Mouse (Mus musculus): ENCODE results near the gene Ung. TPM values are rescaled to one million over a fixed set of nuclear protein-coding genes. Genes with fewer than 3 reads are reported as not detected.

Ung gene
- 37.6 and 37.9 TPM in 2 replicates for polyA plus RNA-seq (2014; fragmentation: Nextera tagmentation; extraction: Ambion mirVana)

DNA sequence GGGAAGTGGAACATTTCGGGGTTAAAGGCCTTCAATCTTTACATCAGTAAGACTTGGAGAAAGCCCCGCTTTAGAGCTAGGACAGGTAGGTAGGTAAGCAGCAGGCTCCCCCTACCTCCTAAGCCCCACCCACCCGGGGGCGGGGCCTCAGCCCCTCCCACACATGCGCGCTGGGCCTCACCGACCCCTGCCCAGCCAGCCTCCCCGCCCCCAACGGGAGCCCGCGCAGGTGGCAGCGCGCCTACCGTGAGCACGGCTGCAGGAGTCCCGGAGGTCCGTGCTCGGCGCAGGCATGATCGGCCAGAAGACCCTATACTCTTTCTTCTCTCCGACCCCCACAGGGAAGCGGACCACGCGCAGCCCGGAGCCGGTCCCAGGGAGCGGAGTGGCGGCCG is at the start of gene Ung:
TSS of gene Ung (plus strand) at position 176 of the 395 bp plus-strand sequence.
- no peaks in the 10 kb centered on the region for H3K4me1 ChIP-seq (ENCODE audit: control insufficient read depth, insufficient read depth, low read length)
- no peaks in the 10 kb centered on the region for H3K36me3 ChIP-seq (replicated peaks; ENCODE audit: control insufficient read depth, insufficient read depth, low read depth, low read length)
- H3K9me3 ChIP-seq (replicated peaks; ENCODE audit: control insufficient read depth, low read length): no peaks in the 10 kb centered on the region
- ATAC-seq (replicated peaks; ENCODE audit: insufficient number of reproducible peaks, low FRiP score, low TSS enrichment, low read depth) (peak; percentile 29), DNase-seq (ENCODE audit: low spot score) (peak; percentile 84)
- no peaks in the 10 kb centered on the region for H3K27me3 ChIP-seq (ENCODE audit: control insufficient read depth, insufficient read depth, low read length)
- peak within 1 kb of the TSS; percentile 69 for H3K4me3 ChIP-seq (ENCODE audit: low read depth, low read length)
- 1% methylated on average over 27 of the region's 29 CpGs for WGBS
- no peak within 1 kb of the TSS; the same call in 1 of the 2 replicates for H3K27ac ChIP-seq (replicated peaks; ENCODE audit: low read depth, low read length)
- peak within 1 kb of the TSS; percentile 91 for H3K4me2 ChIP-seq (ENCODE audit: low read depth, low read length)
- H3K9ac ChIP-seq (replicated peaks; ENCODE audit: low read length): peak within 1 kb of the TSS; percentile 60

- H3K36me3 ChIP-seq (replicated peaks; ENCODE audit: control insufficient read depth, insufficient read depth, low read depth, low read length): no peaks in the 10 kb centered on the region
- no peaks in the 10 kb centered on the region for H3K9me3 ChIP-seq (replicated peaks; ENCODE audit: control insufficient read depth, low read length)
- no peak overlapping the region for H3K4me2 ChIP-seq (ENCODE audit: low read depth, low read length)
- no peak overlapping the region for H3K4me3 ChIP-seq (ENCODE audit: low read depth, low read length)
- no peaks in the 10 kb centered on the region for H3K27me3 ChIP-seq (ENCODE audit: control insufficient read depth, insufficient read depth, low read length)
- DNase-seq (ENCODE audit: low spot score) (no peak), ATAC-seq (replicated peaks; ENCODE audit: insufficient number of reproducible peaks, low FRiP score, low TSS enrichment, low read depth) (no peak)
- H3K27ac ChIP-seq (replicated peaks; ENCODE audit: low read depth, low read length): no peak overlapping the region
- no peaks in the 10 kb centered on the region for H3K4me1 ChIP-seq (ENCODE audit: control insufficient read depth, insufficient read depth, low read length)
- WGBS: 79% methylated on average over 14 of the region's 14 CpGs
- H3K9ac ChIP-seq (replicated peaks; ENCODE audit: low read length): no peak overlapping the region
Observed at GRCm38 (mm10) chr5:114085501-114085900, 44.7 kb upstream of the Ung start.

- Histone ChIP-seq H3K27ac (replicated peaks; ENCODE audit: low read depth, low read length) (no peak overlapping the region), H3K4me1 (ENCODE audit: control insufficient read depth, insufficient read depth, low read length) (no peaks in the 10 kb centered on the region), H3K27me3 (ENCODE audit: control insufficient read depth, insufficient read depth, low read length) (no peaks in the 10 kb centered on the region; the same call in 1 of the 2 replicates), H3K36me3 (replicated peaks; ENCODE audit: control insufficient read depth, insufficient read depth, low read depth, low read length) (no peaks in the 10 kb centered on the region), H3K9me3 (replicated peaks; ENCODE audit: control insufficient read depth, low read length) (no peaks in the 10 kb centered on the region), H3K4me2 (ENCODE audit: low read depth, low read length) (no peak overlapping the region), H3K9ac (replicated peaks; ENCODE audit: low read length) (no peak overlapping the region), H3K4me3 (ENCODE audit: low read depth, low read length) (no peak overlapping the region)
- ATAC-seq (replicated peaks; ENCODE audit: insufficient number of reproducible peaks, low FRiP score, low TSS enrichment, low read depth): no peak
- DNase-seq (ENCODE audit: low spot score): no peak
- 72% methylated on average over 12 of the region's 12 CpGs for WGBS
Observed at GRCm38 (mm10) chr5:114087875-114088480, 42.2 kb upstream of the Ung start.

GRCm38 (mm10) chr5:114090421-114091013 is 39.7 kb upstream of the Ung start:
- H3K4me1 ChIP-seq (ENCODE audit: control insufficient read depth, insufficient read depth, low read length): no peaks in the 10 kb centered on the region
- peak overlapping the region; percentile 37; the same call in 1 of the 2 replicates for H3K9ac ChIP-seq (replicated peaks; ENCODE audit: low read length)
- H3K9me3 ChIP-seq (replicated peaks; ENCODE audit: control insufficient read depth, low read length): no peaks in the 10 kb centered on the region
- no peaks in the 10 kb centered on the region; the same call in 1 of the 2 replicates for H3K27me3 ChIP-seq (ENCODE audit: control insufficient read depth, insufficient read depth, low read length)
- H3K27ac ChIP-seq (replicated peaks; ENCODE audit: low read depth, low read length): no peak overlapping the region
- H3K4me3 ChIP-seq (ENCODE audit: low read depth, low read length): peak overlapping the region; percentile 25; the same call in 1 of the 2 replicates
- peak overlapping the region; percentile 58 for H3K4me2 ChIP-seq (ENCODE audit: low read depth, low read length)
- WGBS: 22% methylated on average over 7 of the region's 7 CpGs
- ATAC-seq (replicated peaks; ENCODE audit: insufficient number of reproducible peaks, low FRiP score, low TSS enrichment, low read depth): no peak
- no peaks in the 10 kb centered on the region for H3K36me3 ChIP-seq (replicated peaks; ENCODE audit: control insufficient read depth, insufficient read depth, low read depth, low read length)
- DNase-seq (ENCODE audit: low spot score): no peak

DNA sequence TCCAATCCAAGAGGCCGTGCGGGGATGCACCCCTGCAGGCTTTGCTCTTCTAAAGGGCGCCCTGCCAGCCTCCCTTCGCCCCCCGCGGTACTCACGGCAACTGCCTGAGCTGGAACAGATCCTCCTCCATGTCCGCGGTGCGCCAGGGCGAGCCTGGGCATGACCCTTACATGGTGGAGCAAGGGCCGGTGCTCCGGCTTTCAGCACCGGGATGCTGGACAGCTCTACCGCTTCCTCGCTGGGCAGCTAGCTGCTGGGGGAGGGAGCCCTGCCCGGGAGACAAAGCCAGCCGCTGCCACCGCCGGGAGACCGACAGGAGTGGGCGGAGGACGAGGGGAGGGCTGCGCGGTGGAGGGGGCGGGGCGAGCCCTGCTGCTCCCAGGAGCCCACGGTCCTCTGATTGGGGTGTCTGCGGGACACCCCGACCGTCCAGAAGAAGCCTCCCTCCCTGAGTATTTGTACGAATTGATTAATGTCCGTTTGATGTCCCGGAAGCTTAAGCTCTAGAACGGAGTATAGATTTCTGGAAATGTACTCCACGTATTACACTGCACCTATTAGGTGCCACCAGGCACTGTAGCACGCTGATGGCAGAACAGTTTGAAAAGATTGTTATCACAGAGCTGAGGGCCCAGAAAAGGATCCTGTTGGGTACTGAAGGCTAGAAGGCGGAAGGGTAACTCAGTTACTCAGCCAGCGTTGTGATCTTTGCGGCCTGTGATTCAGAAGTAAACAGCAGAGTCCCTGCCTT is 39.0 kb upstream of the Ung start, which contains the start of gene Svop:
TSS of gene Svop (minus strand) at position 514 of the 751 bp plus-strand sequence.
- Histone ChIP-seq H3K4me2 (ENCODE audit: low read depth, low read length) (peak within 1 kb of the TSS; percentile 58), H3K4me1 (ENCODE audit: control insufficient read depth, insufficient read depth, low read length) (no peaks in the 10 kb centered on the region), H3K36me3 (replicated peaks; ENCODE audit: control insufficient read depth, insufficient read depth, low read depth, low read length) (no peaks in the 10 kb centered on the region), H3K4me3 (ENCODE audit: low read depth, low read length) (peak within 1 kb of the TSS; percentile 25), H3K9me3 (replicated peaks; ENCODE audit: control insufficient read depth, low read length) (no peaks in the 10 kb centered on the region), H3K27me3 (ENCODE audit: control insufficient read depth, insufficient read depth, low read length) (no peaks in the 10 kb centered on the region; the same call in 1 of the 2 replicates), H3K9ac (replicated peaks; ENCODE audit: low read length) (peak within 1 kb of the TSS; percentile 37; the same call in 1 of the 2 replicates), H3K27ac (replicated peaks; ENCODE audit: low read depth, low read length) (no peak within 1 kb of the TSS)
- peak; percentile 92 for DNase-seq (ENCODE audit: low spot score)
- WGBS: 3% methylated on average over 39 of the region's 40 CpGs
- ATAC-seq (replicated peaks; ENCODE audit: insufficient number of reproducible peaks, low FRiP score, low TSS enrichment, low read depth): no peak; the same call in 1 of the 2 replicates

- DNase-seq (ENCODE audit: low spot score): peak; percentile 94
- peak; percentile 84 for ATAC-seq (replicated peaks; ENCODE audit: insufficient number of reproducible peaks, low FRiP score, low TSS enrichment, low read depth)
- Histone ChIP-seq H3K36me3 (replicated peaks; ENCODE audit: control insufficient read depth, insufficient read depth, low read depth, low read length) (no peaks in the 10 kb centered on the region), H3K4me1 (ENCODE audit: control insufficient read depth, insufficient read depth, low read length) (peaks cover 3% of the 10 kb centered on the region; the same call in 1 of the 2 replicates), H3K4me2 (ENCODE audit: low read depth, low read length) (peak overlapping the region; percentile 90), H3K9me3 (replicated peaks; ENCODE audit: control insufficient read depth, low read length) (no peaks in the 10 kb centered on the region), H3K27me3 (ENCODE audit: control insufficient read depth, insufficient read depth, low read length) (no peaks in the 10 kb centered on the region), H3K9ac (replicated peaks; ENCODE audit: low read length) (peak overlapping the region; percentile 93), H3K4me3 (ENCODE audit: low read depth, low read length) (peak overlapping the region; percentile 92), H3K27ac (replicated peaks; ENCODE audit: low read depth, low read length) (no peak overlapping the region; the same call in 1 of the 2 replicates)
- 7% methylated on average over 37 of the region's 37 CpGs for WGBS
Observed at GRCm38 (mm10) chr5:114099709-114100389, 30.3 kb upstream of the Ung start.

DNA sequence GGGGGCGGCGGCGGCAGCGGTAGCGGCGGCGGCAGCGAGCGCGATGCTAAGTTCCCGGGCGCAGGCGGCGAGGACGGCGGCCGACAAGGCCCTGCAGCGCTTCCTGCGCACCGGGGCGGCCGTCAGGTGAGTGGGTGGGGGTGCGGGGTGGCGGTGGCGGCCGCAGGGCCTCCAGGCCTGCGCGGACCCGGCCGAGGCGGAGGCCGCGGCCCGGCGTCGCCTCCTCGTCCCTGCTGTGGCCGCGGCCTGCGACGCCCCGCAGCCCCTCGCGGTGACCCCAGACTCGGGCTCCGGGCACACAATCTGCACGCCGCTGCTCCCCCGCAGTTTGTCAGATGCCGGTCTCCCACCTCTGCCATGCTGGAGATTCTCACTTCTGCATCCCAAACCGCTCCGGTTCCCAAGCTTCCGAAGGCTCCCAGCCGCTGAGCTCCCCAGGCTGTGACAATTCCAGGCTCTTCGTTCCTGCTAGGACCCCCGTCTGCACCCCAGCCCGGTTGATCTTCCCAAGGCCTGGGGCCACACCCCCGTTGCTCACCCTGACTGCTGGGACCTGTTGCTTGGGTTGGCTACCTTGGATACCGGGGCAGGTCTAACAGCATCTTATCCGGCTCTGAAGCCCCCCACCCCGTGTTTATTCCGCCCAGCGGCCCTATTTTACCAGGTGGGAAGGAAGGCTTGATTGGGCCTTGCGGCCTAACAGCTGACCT is 29.6 kb upstream of the Ung start:
- Histone ChIP-seq H3K9ac (replicated peaks; ENCODE audit: low read length) (peak overlapping the region; percentile 93), H3K36me3 (replicated peaks; ENCODE audit: control insufficient read depth, insufficient read depth, low read depth, low read length) (no peaks in the 10 kb centered on the region), H3K4me2 (ENCODE audit: low read depth, low read length) (peak overlapping the region; percentile 90), H3K4me1 (ENCODE audit: control insufficient read depth, insufficient read depth, low read length) (peaks cover 3% of the 10 kb centered on the region; the same call in 1 of the 2 replicates), H3K9me3 (replicated peaks; ENCODE audit: control insufficient read depth, low read length) (no peaks in the 10 kb centered on the region), H3K4me3 (ENCODE audit: low read depth, low read length) (peak overlapping the region; percentile 92), H3K27me3 (ENCODE audit: control insufficient read depth, insufficient read depth, low read length) (no peaks in the 10 kb centered on the region), H3K27ac (replicated peaks; ENCODE audit: low read depth, low read length) (no peak overlapping the region; the same call in 1 of the 2 replicates)
- no peak for DNase-seq (ENCODE audit: low spot score)
- 2% methylated on average over 43 of the region's 64 CpGs for WGBS
- ATAC-seq (replicated peaks; ENCODE audit: insufficient number of reproducible peaks, low FRiP score, low TSS enrichment, low read depth): peak; percentile 58
